Mouse (Mus musculus) gonadal fat pad, adult 2 months (tissue): Measurements from ENCODE around the gene Trp53. TPM values are rescaled to one million over a fixed set of nuclear protein-coding genes. Genes with fewer than 3 reads are reported as not detected.
"Not testable (repeated sequence)": the region's sequence is repeated elsewhere in the genome, so short reads cannot be mapped to it uniquely, and the experiment has no call there.

Source experiments
- DNase-seq: peaks from one replicate; pipeline ENCODE4 v3.0.0-alpha.2; 2012; ENCODE audit warnings: low read depth
- polyA plus RNA-seq: library from polyadenylated mRNA; depleted of rRNA; stranded (reverse); fragments of >200 nt; gene quantifications from 2 replicates; pipeline ENCODE4 v1.2.3, GENCODE M21; 2012; rRNA removed

Gene Trp53
- polyA plus RNA-seq, 1 experiment = 62.0 TPM

DNA sequence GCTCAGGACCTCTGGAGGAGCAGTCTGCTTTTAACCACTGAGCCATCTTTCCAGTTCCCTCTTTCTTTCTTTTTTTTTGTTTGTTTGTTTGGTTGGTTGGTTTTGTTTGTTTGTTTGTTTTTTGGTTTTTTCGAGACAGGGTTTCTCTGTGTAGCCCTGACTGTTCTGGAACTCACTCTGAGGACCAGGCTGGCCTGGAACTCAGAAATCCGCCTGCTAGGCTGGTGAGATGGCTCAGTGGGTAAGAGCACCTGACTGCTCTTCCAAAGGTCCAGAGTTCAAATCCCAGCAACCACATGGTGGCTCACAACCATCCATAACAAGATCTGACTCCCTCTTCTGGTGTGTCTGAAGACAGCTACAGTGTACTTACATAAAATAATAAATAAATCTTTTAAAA, 44.2 kb downstream of the Trp53 start:
- DNase-seq = not testable (repeated sequence)

DNA sequence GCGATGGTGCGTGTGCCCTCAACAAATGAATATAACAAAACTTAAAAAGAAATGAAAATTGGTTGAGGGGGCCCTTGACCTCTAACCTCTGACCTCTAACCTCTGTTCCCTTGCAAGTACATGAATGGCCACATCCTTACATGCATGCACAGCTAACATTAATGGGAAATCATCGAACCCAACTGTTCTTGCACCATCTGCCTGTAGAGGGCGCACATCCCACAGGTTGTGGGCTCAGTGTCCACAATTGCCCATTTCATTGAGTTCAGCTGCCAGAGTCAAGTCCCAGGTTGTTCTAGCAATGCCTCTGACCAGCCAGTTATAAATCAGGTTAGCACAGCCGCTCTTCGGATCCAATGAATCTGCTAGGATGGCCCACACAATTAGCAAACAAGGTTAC, 48.1 kb downstream of the Trp53 start:
- no peak for DNase-seq

DNA sequence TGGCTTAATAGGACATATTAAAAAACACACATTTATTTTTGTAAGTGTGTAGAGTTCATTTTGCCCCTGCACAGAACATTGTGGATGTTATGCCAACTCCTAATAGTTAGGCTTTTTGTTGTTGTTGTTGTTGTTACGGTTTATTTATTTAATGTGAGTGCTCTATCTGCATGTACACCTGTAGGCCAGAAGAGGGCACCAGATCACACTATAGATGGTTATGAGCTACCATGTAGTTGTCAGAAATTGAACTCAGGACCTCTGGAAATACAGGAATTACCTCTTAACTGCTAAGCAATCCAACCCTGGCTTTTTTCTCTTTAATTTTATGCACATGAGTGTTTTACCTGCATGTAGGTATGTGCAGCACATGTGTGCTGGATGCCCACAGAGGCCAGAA, 49.6 kb downstream of the Trp53 start:
- no peak for DNase-seq

DNA sequence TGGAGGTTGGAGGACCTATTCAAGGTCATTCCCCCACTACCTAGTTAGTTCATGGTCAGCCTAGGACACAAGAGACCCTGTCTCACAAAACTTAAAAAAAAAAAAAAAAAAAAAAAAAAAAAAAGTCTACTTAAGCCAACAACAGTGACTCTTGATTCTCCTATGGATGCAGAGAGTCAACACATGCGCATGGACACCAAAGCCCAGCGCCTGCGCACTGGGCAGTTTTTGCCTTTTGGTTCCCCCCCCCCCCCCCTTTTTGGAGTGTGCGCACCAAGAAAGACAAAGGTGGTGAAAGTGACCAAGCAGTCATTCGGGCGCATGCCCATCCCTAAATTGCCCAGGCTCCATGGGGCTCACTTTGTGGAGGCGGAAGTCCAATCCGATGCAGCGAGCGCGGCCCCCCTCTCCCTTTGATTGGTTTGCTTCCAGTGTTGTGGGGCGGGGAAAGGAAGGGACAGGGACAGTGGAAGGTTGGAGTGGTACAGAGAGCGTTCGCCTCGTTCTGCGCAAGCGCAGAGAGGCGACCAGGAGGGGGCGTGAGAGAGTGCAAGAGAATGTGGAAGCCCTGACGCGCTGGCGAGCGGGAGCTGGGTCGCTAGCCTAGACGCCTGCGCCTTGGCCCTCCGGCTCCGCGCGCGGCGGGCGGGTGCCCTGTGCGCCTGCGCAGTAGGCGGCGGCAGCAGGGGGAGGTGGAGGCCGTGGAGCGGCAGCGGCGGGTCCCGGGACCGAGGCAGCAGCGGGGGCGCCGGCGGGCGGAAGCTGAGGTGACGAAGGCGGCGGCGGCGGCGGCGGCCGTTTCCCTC, 52.3 kb downstream of the Trp53 start, which contains the start of gene Fxr2:
Fxr2 (plus strand) TSS at position 707 of the 806 bp plus-strand sequence.
- peak; percentile 97 for DNase-seq

DNA sequence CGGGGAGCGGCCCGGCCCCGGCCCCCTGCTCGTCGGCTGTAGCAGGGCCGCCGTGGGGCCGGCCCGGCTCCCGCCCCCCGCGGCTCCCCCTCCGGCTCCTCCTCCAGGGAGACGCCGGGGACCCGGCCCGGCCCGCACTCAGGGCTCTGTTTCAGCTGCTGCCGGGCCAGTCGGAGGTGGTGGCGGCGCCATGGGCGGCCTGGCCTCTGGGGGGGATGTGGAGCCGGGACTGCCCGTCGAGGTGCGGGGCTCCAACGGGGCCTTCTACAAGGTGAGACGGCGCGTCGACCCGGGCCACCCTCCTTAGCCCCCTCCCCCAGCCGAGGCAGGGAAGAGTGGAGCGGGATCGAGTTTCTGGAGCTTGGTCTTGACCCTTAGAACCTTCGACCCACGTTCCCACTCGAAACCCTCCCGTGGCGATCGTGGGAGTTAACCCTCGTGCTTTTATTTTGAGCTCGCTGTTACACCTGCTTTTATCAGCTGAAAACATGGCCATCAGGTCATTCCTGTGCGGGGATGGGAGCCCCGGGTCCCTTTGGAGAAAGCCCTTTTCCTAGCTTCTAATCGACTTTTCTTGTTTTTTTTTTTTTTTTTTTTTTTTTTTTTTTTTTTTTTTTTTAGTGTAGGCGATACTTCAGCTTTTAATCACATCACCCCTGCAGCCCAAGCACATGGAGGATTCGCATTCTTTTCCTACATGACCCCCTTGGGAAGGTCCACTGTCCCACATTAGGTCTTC, 53.1 kb downstream of the Trp53 start:
- DNase-seq = no peak

DNA sequence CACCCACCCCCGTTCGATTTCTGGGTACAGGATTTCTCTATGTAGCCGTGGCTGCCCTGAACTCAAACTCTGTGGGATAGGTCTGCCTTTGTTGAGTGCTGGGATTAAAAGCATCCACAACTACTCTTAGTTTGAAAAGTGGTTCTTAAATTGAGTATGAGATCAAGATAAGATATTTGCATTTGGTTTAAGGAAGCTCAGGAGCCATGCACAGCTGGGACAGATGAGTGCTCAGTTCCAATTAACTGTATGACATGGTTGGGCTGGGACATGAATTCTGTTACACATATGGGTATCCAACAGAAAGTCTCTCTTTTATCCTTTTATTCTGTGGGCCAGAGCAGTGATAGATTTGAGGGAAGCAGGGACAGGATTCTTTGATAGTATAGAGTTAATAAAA, 55.3 kb downstream of the Trp53 start:
- no peak for DNase-seq

Other genes with a start within 250 kb of the Trp53 start
- gene Rnf227, start 239.9 kb upstream of the Trp53 start, polyA plus RNA-seq = 0.66 and 1.5 TPM in 2 replicates
- 66.3 and 80.2 TPM in 2 replicates for gene Chd3, start 211.0 kb upstream of the Trp53 start, polyA plus RNA-seq
- gene Naa38, start 184.9 kb upstream of the Trp53 start, polyA plus RNA-seq = 195 and 269 TPM in 2 replicates
- 31.8 and 36.2 TPM in 2 replicates for gene Cyb5d1, start 184.7 kb upstream of the Trp53 start, polyA plus RNA-seq
- 26.1 and 39.5 TPM in 2 replicates for gene Tmem88, start 182.1 kb upstream of the Trp53 start, polyA plus RNA-seq
- 7.3 and 17.3 TPM in 2 replicates for gene Kdm6b, start 166.7 kb upstream of the Trp53 start, polyA plus RNA-seq
- gene Dnah2, start 31.2 kb upstream of the Trp53 start, polyA plus RNA-seq = 0.88 and 1.1 TPM in 2 replicates
- gene Efnb3, start 20.2 kb upstream of the Trp53 start, polyA plus RNA-seq = 0.93 and 1.1 TPM in 2 replicates
- gene Wrap53, start 104 bp upstream of the Trp53 start, polyA plus RNA-seq = 13.1 and 14.9 TPM in 2 replicates
- 12.5 and 18.1 TPM in 2 replicates for gene Atp1b2, start 25.6 kb downstream of the Trp53 start, polyA plus RNA-seq
- not detected in 2 replicates for gene Shbg, start 37.5 kb downstream of the Trp53 start, polyA plus RNA-seq
- gene Sat2, start 41.7 kb downstream of the Trp53 start, polyA plus RNA-seq = 10.3 and 11.2 TPM in 2 replicates
- 69.7 and 80.8 TPM in 2 replicates for gene Fxr2, start 52.6 kb downstream of the Trp53 start, polyA plus RNA-seq
- 1.9 and 2.4 TPM in 2 replicates for gene Sox15, start 75.0 kb downstream of the Trp53 start, polyA plus RNA-seq
- gene Mpdu1, start 82.3 kb downstream of the Trp53 start, polyA plus RNA-seq = 118 and 159 TPM in 2 replicates
- gene Cd68, start 85.8 kb downstream of the Trp53 start, polyA plus RNA-seq = 31.8 and 35.9 TPM in 2 replicates
- gene Eif4a1, start 92.1 kb downstream of the Trp53 start, polyA plus RNA-seq = 311 and 352 TPM in 2 replicates
- 58.7 and 72.4 TPM in 2 replicates for gene Senp3, start 101.7 kb downstream of the Trp53 start, polyA plus RNA-seq
- gene Tnfsf13, start 105.4 kb downstream of the Trp53 start, polyA plus RNA-seq = 4.6 and 4.7 TPM in 2 replicates
- 21.3 and 27.6 TPM in 2 replicates for gene Tnfsf12, start 115.5 kb downstream of the Trp53 start, polyA plus RNA-seq
- 4.2 and 4.9 TPM in 2 replicates for gene Tnfsfm13, start 115.7 kb downstream of the Trp53 start, polyA plus RNA-seq
- 18.5 and 48.2 TPM in 2 replicates for gene Polr2a, start 178.3 kb downstream of the Trp53 start, polyA plus RNA-seq
- gene Slc35g3, start 181.6 kb downstream of the Trp53 start, polyA plus RNA-seq = 0.22 and 0.51 TPM in 2 replicates
- gene Zbtb4, start 185.6 kb downstream of the Trp53 start, polyA plus RNA-seq = 30.6 and 32.9 TPM in 2 replicates
- 15.3 and 18.3 TPM in 2 replicates for gene Chrnb1, start 215.6 kb downstream of the Trp53 start, polyA plus RNA-seq
- 6.9 and 7.7 TPM in 2 replicates for gene Fgf11, start 221.5 kb downstream of the Trp53 start, polyA plus RNA-seq
- gene Tmem102, start 225.3 kb downstream of the Trp53 start, polyA plus RNA-seq = 12.9 and 20.5 TPM in 2 replicates
- 0.18 and 0.47 TPM in 2 replicates for gene Gm39566, start 234.9 kb downstream of the Trp53 start, polyA plus RNA-seq
- 6.8 and 9.8 TPM in 2 replicates for gene Spem2, start 238.1 kb downstream of the Trp53 start, polyA plus RNA-seq
- 11.3 and 16.5 TPM in 2 replicates for gene Spem1, start 241.8 kb downstream of the Trp53 start, polyA plus RNA-seq